Mouse (Mus musculus): ENCODE results near the gene Lypd5. TPM values are rescaled to one million over a fixed set of nuclear protein-coding genes. Genes with fewer than 3 reads are reported as not detected.

Gene Lypd5
- not detected in 2 replicates for polyA plus RNA-seq (2015; fragmentation: Nextera tagmentation; extraction: Ambion mirVana)

DNA sequence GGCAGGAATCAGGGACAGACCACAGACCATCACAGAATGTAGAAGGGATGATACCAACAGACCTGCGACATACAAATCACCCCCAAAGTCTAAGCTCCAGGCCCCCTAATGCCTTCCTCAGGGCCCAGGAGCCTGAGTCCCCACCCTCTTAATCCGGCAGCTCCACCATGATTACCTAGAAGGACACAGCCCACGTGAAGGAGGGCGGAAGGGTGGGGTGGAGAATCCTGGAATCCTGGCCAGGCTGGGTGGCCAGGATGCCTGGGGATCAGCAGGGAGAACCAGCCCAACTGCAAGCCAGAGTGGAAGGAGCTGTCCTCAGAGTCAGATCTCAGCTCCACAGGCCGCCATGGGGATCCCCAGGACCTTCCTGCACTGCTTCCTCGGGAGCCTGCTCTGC is at the start of gene Lypd5:
Lypd5 (plus strand) TSS at position 301 of the 400 bp plus-strand sequence.
- no peak within 1 kb of the TSS for H3K4me2 ChIP-seq (ENCODE audit: low read length)
- no peak within 1 kb of the TSS for H3K4me3 ChIP-seq (ENCODE audit: low read length)
- WGBS: 45% methylated on average over 6 of the region's 6 CpGs
- ATAC-seq: no peak
- no peaks in the 10 kb centered on the region for H3K27me3 ChIP-seq (replicated peaks; ENCODE audit: control insufficient read depth, insufficient read depth, low read length)
- H3K4me1 ChIP-seq (ENCODE audit: control insufficient read depth, insufficient read depth, low read depth, low read length): no peaks in the 10 kb centered on the region
- no peak within 1 kb of the TSS for H3K27ac ChIP-seq (ENCODE audit: low read depth, low read length)
- no peak within 1 kb of the TSS for H3K9ac ChIP-seq (ENCODE audit: low read depth, low read length)
- H3K9me3 ChIP-seq (ENCODE audit: control insufficient read depth, low read length): no peaks in the 10 kb centered on the region
- H3K36me3 ChIP-seq (ENCODE audit: control insufficient read depth, insufficient read depth, low read length): no peaks in the 10 kb centered on the region

DNA sequence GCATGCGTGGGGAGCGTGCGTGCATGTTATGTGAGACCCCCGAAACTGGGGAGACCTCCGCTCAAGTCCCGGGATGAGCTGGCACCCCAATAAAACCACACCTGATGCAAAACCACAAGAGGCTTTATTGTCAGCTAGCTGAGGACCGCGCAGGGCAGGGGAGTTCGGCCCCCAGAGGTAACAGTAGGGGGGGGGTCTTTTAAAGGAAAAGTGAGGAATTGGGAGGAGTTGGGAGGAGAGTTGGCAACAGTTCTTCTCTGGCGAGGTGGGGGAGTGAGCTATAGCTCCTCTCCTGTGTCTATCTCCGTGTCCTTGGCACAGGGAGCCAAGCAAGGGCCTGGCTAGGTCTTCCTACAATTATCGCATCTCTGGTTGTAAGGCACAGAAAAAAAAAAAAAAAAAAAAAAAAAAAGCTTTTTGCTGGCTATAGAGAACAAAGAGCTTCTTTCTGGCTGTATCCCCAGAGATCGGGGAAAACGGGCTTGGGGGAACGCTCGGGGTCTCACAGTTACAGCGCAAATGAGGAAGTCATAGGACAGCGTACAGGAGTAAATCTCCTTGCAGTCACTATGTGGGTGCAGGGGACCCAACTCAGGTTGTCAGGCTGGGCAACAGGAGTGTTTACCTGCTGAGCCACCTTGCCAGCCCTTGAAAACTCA is 49.0 kb upstream of the Lypd5 start:
- Histone ChIP-seq H3K4me1 (ENCODE audit: control insufficient read depth, insufficient read depth, low read depth, low read length) (peaks cover 19% of the 10 kb centered on the region), H3K36me3 (ENCODE audit: control insufficient read depth, insufficient read depth, low read length) (peaks cover 33% of the 10 kb centered on the region)
- WGBS: 1% methylated on average over 18 of the region's 18 CpGs

DNA sequence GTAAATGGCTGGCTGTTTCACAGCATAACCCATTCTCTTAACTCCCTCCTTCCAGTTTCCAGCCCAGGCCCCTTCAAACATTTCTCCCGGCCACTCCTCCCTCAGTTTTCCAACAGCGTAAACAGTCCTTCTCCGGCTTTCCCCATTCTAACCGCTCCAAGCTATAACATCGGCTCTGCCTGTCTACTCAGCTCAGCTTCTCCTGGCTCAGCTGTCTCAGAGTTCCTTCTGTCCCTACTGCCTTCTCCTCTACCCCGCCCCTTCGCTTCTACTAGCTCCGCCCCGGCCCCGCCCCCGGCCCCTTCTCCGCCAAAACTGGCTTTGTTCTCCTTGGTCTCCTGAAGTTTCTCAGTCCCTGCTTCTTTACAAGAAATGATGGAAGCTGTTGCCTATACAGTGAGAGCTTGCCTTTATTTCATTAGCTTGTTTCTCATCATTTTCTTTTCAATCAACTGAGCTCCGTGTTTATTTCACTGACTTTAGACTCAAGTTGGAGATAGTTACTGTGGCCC is 48.2 kb upstream of the Lypd5 start, which contains the start of gene Zfp61:
Zfp61 (minus strand) TSS at position 462 of the 512 bp plus-strand sequence.
- H3K9ac ChIP-seq (ENCODE audit: low read depth, low read length): no peak within 1 kb of the TSS; the same call in 1 of the 2 replicates
- peak; percentile 40 for ATAC-seq
- H3K36me3 ChIP-seq (ENCODE audit: control insufficient read depth, insufficient read depth, low read length): peaks cover 30% of the 10 kb centered on the region
- peak within 1 kb of the TSS; percentile 79 for H3K4me3 ChIP-seq (ENCODE audit: low read length)
- H3K4me1 ChIP-seq (ENCODE audit: control insufficient read depth, insufficient read depth, low read depth, low read length): peaks cover 19% of the 10 kb centered on the region
- 3% methylated on average over 13 of the region's 13 CpGs for WGBS
- H3K9me3 ChIP-seq (ENCODE audit: control insufficient read depth, low read length): no peaks in the 10 kb centered on the region
- H3K27me3 ChIP-seq (replicated peaks; ENCODE audit: control insufficient read depth, insufficient read depth, low read length): no peaks in the 10 kb centered on the region
- H3K4me2 ChIP-seq (ENCODE audit: low read length): peak within 1 kb of the TSS; percentile 92
- peak within 1 kb of the TSS; percentile 72; the same call in 1 of the 2 replicates for H3K27ac ChIP-seq (ENCODE audit: low read depth, low read length)

More for the DNA sequence above, 49.0 kb upstream of the Lypd5 start:
- Histone ChIP-seq H3K9ac (ENCODE audit: low read depth, low read length) (peak overlapping the region; percentile 59), H3K4me3 (ENCODE audit: low read length) (peak overlapping the region; percentile 79), H3K4me2 (ENCODE audit: low read length) (peak overlapping the region; percentile 92), H3K9me3 (ENCODE audit: control insufficient read depth, low read length) (no peaks in the 10 kb centered on the region), H3K27me3 (replicated peaks; ENCODE audit: control insufficient read depth, insufficient read depth, low read length) (no peaks in the 10 kb centered on the region), H3K27ac (ENCODE audit: low read depth, low read length) (peak overlapping the region; percentile 62)
- peak; percentile 44 for ATAC-seq

DNA sequence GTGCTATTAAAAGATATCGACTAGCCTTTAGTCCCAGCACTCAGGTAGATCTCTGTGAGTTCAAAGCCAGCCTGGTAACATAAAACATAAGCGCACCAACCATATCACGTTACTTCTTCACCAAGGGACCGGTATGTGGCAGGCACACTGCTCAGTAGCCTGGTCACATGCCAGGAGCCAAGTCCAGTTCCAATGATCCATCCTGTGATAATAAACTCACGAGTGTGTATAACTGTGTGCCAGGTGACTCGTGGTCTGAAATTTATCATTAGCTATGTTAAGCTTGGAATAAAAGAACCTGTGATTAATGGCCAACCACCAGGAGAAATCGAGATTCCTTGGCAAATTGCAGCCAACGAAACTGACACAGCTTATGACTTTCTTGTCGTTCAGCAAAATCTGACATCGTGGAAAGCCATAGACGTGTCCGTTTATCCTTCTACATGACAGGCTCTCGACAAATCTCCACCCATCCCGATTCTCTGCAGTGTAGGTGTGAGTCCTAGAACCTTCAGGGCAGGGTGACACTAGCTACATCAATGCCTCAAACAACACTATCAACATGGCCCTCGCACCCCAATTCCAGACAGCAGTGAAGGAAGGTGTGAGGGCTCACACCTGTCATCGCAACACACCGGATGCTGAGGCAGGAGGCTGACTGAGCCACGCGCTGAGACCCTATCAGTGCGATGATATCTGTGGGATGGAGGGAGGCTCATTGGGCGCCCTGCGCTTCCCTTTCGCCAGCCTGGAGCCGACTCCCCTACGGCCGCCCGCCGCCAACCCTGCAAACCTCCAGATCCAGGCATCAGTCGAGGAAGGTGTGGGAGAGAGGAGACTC is 33.0 kb upstream of the Lypd5 start:
- H3K9ac ChIP-seq (ENCODE audit: low read depth, low read length): peak overlapping the region; percentile 84
- peaks cover 4% of the 10 kb centered on the region; the same call in 1 of the 2 replicates for H3K4me1 ChIP-seq (ENCODE audit: control insufficient read depth, insufficient read depth, low read depth, low read length)
- H3K27ac ChIP-seq (ENCODE audit: low read depth, low read length): peak overlapping the region; percentile 87
- H3K4me2 ChIP-seq (ENCODE audit: low read length): peak overlapping the region; percentile 65
- H3K27me3 ChIP-seq (replicated peaks; ENCODE audit: control insufficient read depth, insufficient read depth, low read length): no peaks in the 10 kb centered on the region; the same call in 1 of the 2 replicates
- H3K36me3 ChIP-seq (ENCODE audit: control insufficient read depth, insufficient read depth, low read length): peaks cover 14% of the 10 kb centered on the region
- no peak for ATAC-seq
- WGBS: 27% methylated on average over 29 of the region's 29 CpGs
- H3K9me3 ChIP-seq (ENCODE audit: control insufficient read depth, low read length): no peaks in the 10 kb centered on the region
- peak overlapping the region; percentile 72 for H3K4me3 ChIP-seq (ENCODE audit: low read length)

DNA sequence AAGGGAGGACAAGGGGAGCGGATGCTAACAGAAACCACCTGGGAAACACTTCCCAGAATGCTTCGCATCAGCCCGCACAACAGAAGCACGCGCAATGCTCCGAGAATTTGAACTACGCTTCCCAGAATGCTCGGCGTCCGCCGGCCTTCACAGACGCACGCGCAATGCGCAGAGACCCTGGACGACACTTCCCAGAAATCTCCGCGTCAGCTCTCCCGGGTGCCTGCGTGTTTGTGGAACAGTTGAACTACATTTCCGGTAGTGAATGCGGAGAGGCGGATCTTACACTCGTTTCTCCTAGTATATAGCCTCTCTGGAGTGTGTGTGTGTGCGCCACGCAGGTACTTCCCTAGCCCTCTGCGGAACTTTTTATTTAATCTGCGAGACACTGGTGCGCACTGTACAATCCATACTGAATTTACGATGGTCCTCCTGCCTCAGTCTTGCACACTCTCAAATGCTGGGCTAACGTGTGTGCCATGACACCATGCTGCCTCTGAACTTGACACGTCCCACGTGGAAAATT is 32.4 kb upstream of the Lypd5 start, which contains the start of gene Zfp94:
Zfp94 (minus strand) TSS at position 100 of the 526 bp plus-strand sequence.
- H3K36me3 ChIP-seq (ENCODE audit: control insufficient read depth, insufficient read depth, low read length): peaks cover 7% of the 10 kb centered on the region; the same call in 1 of the 2 replicates
- H3K4me2 ChIP-seq (ENCODE audit: low read length): peak within 1 kb of the TSS; percentile 65
- H3K27me3 ChIP-seq (replicated peaks; ENCODE audit: control insufficient read depth, insufficient read depth, low read length): no peaks in the 10 kb centered on the region; the same call in 1 of the 2 replicates
- ATAC-seq: peak; percentile 97
- under 1% methylated on average over 33 of the region's 33 CpGs for WGBS
- H3K27ac ChIP-seq (ENCODE audit: low read depth, low read length): peak within 1 kb of the TSS; percentile 87
- peak within 1 kb of the TSS; percentile 72 for H3K4me3 ChIP-seq (ENCODE audit: low read length)
- no peaks in the 10 kb centered on the region for H3K9me3 ChIP-seq (ENCODE audit: control insufficient read depth, low read length)
- peaks cover 4% of the 10 kb centered on the region; the same call in 1 of the 2 replicates for H3K4me1 ChIP-seq (ENCODE audit: control insufficient read depth, insufficient read depth, low read depth, low read length)
- H3K9ac ChIP-seq (ENCODE audit: low read depth, low read length): peak within 1 kb of the TSS; percentile 84

DNA sequence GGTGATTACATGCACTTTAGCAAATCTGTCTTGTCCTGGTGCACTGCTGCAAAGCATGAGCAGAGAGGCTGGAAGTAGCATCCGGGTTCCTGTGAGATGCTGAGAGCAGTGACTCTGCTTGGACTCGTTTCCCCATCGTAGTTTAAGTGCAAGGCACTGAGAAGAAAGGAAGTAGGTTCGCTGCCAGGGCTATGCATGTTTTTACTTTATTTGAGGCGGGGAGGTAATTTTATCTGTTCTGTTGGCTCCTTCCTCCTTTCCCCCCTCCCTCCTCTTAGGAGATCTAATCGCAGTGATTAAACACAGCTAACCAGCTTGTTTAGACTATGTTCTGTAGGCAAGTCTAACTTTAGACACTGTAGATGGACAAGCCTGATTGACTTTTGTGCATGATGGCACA is 30.1 kb upstream of the Lypd5 start:
- H3K4me1 ChIP-seq (ENCODE audit: control insufficient read depth, insufficient read depth, low read depth, low read length): peaks cover 4% of the 10 kb centered on the region; the same call in 1 of the 2 replicates
- H3K9ac ChIP-seq (ENCODE audit: low read depth, low read length): no peak overlapping the region
- no peak for ATAC-seq
- H3K9me3 ChIP-seq (ENCODE audit: control insufficient read depth, low read length): no peaks in the 10 kb centered on the region; the same call in 1 of the 2 replicates
- H3K4me3 ChIP-seq (ENCODE audit: low read length): no peak overlapping the region
- H3K36me3 ChIP-seq (ENCODE audit: control insufficient read depth, insufficient read depth, low read length): no peaks in the 10 kb centered on the region
- 78% methylated on average over 6 of the region's 6 CpGs for whole genome bisulfite sequencing
- no peaks in the 10 kb centered on the region; the same call in 1 of the 2 replicates for H3K27me3 ChIP-seq (replicated peaks; ENCODE audit: control insufficient read depth, insufficient read depth, low read length)
- no peak overlapping the region for H3K4me2 ChIP-seq (ENCODE audit: low read length)
- no peak overlapping the region for H3K27ac ChIP-seq (ENCODE audit: low read depth, low read length)

DNA sequence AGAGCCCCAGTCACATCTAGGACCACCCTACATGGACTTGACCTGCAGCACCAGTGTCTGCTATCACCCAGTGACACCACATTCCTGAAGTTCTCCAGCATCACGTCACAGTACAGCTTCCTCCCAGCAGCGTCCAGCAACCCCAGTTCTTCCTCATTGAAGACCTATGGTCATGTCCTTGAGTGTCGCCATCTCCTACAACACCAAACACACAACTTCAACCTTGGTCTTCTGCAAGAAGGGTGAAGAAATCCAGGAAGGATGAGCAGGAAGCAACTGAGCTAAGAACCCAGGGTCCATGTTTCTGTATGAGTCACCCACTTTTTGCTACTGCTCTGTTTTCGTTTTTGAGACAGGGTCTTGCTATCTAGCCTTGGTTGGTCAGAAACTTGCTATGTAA is 26.4 kb upstream of the Lypd5 start:
- WGBS: 83% methylated on average over 4 of the region's 4 CpGs
- Histone ChIP-seq H3K27ac (ENCODE audit: low read depth, low read length) (no peak overlapping the region), H3K9ac (ENCODE audit: low read depth, low read length) (no peak overlapping the region), H3K4me1 (ENCODE audit: control insufficient read depth, insufficient read depth, low read depth, low read length) (peaks cover 5% of the 10 kb centered on the region), H3K4me3 (ENCODE audit: low read length) (no peak overlapping the region), H3K27me3 (replicated peaks; ENCODE audit: control insufficient read depth, insufficient read depth, low read length) (no peaks in the 10 kb centered on the region; the same call in 1 of the 2 replicates), H3K36me3 (ENCODE audit: control insufficient read depth, insufficient read depth, low read length) (no peaks in the 10 kb centered on the region), H3K9me3 (ENCODE audit: control insufficient read depth, low read length) (peaks cover 3% of the 10 kb centered on the region), H3K4me2 (ENCODE audit: low read length) (no peak overlapping the region)
- no peak for ATAC-seq

DNA sequence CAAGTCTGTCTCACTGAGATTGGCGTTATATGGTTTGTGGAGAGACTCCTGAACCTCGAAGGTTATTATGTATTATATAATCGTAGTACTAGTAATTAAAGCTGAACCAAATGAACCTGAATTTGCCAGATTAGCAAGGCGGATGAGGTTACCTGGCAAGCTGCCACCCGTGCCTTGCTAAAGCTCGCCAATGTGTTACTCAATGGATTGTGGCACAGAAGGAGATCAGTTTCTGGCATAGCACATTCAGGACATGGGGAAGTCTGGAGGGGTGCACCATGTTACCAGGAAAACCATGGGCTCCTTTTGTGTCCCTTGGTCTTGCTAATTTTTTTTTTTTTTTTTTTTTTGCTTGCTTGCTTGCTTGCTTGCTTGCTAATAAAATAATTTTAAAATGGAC is 23.8 kb upstream of the Lypd5 start:
- ATAC-seq: no peak
- 67% methylated on average over 6 of the region's 6 CpGs for WGBS
- H3K4me1 ChIP-seq (ENCODE audit: control insufficient read depth, insufficient read depth, low read depth, low read length): peaks cover 5% of the 10 kb centered on the region
- peak overlapping the region; percentile 66 for H3K4me2 ChIP-seq (ENCODE audit: low read length)
- no peaks in the 10 kb centered on the region for H3K36me3 ChIP-seq (ENCODE audit: control insufficient read depth, insufficient read depth, low read length)
- no peaks in the 10 kb centered on the region for H3K27me3 ChIP-seq (replicated peaks; ENCODE audit: control insufficient read depth, insufficient read depth, low read length)
- no peak overlapping the region for H3K27ac ChIP-seq (ENCODE audit: low read depth, low read length)
- H3K9ac ChIP-seq (ENCODE audit: low read depth, low read length): no peak overlapping the region
- peaks cover 3% of the 10 kb centered on the region for H3K9me3 ChIP-seq (ENCODE audit: control insufficient read depth, low read length)
- no peak overlapping the region for H3K4me3 ChIP-seq (ENCODE audit: low read length)

Measured in hindbrain, embryonic 16.5 days (tissue).